Mouse (Mus musculus): Measurements from ENCODE around the gene Adarb2.

DNA sequence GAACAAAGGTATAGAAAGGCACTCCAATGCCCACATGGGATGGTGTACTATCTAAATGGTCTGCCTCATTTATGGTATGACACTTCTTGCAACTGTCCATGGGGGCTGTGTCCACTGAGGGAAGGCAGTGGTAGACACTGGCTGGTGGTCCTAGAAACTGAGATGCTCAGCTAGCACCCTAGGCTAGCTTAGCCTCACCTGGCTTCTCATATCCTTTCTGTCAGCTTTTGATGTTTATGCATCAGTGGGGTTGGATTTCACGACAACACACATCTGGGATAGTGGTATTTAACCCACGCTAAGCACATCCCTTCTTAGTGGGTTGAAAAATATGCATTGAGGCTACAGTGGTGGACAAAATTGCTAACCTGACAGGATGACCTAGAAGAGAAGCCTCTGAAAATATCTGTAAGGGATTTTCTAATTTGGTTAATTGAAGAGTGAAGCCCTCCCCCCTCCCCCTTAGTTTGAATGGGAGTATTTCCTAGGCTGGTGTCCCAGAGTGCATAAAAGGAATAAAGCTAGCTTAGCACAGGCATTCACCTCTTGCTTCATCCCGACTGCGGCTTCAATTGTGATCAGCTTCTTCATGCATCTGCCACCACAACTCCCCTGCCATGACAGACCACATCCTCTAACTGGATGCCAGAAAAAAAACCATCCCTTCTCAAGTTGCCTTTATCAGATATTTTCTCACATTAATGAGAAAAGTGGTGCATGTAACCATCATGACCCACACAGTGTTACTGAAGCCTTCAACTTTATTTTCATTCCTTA, 197.8 kb downstream of the Adarb2 start:
- no peak for TF ChIP-seq CTCF (IDR thresholded peaks at IDR 0.05; ENCODE audit: borderline replicate concordance, insufficient read depth, low read depth, low read length)
- TF ChIP-seq POLR2A (IDR thresholded peaks at IDR 0.05; ENCODE audit: borderline replicate concordance, insufficient read depth, low read length): no peak
